Mouse (Mus musculus) E14TG2a.4 (cell line): ENCODE results near the gene Tgfbi.

Experiments used
- H3K27me3 ChIP-seq: 2 replicates; pipeline ENCODE4 v1.6.1; 2014; ENCODE audit warnings: low read length, control low read depth; ENCODE audit not compliant: insufficient read depth
- H3K36me3 ChIP-seq: 2 replicates; pipeline ENCODE4 v1.6.1; 2014; ENCODE audit warnings: low read length, control low read depth; ENCODE audit not compliant: insufficient read depth
- H3K4me1 ChIP-seq: replicated peaks from 2 replicates; pipeline ENCODE4 v1.6.1; 2014; ENCODE audit warnings: low read depth, low read length, control low read depth
- H3K4me3 ChIP-seq: replicated peaks from 2 replicates; pipeline ENCODE4 v1.5.1; 2014; ENCODE audit warnings: mild to moderate bottlenecking, low read length
- H3K9me3 ChIP-seq: 2 replicates; pipeline ENCODE4 v1.6.1; 2014; ENCODE audit warnings: low read length, control low read depth
- CTCF ChIP-seq: conservative IDR thresholded peaks from 2 replicates; pipeline ENCODE4 v1.5.1; 2014; ENCODE audit warnings: low read length
- NANOG ChIP-seq: IDR thresholded peaks from 2 replicates; pipeline ENCODE4 v1.6.1; 2014; ENCODE audit warnings: borderline replicate concordance, low read length, mixed read lengths
- POU5F1 ChIP-seq: IDR thresholded peaks from 2 replicates; pipeline ENCODE4 v1.6.1; 2014; ENCODE audit warnings: low read length, borderline replicate concordance

Gene Tgfbi

GRCm38 (mm10) chr13:56631332-56631731 is 22.0 kb downstream of the Tgfbi start:
- Histone ChIP-seq H3K27me3 (peaks cover 14% of the 10 kb centered on the region), H3K4me1 (peaks cover 40% of the 10 kb centered on the region), H3K9me3 (no peaks in the 10 kb centered on the region), H3K36me3 (peaks cover 42% of the 10 kb centered on the region), H3K4me3 (no peak overlapping the region)
- TF ChIP-seq NANOG (no peak), CTCF (no peak), POU5F1 (no peak)

GRCm38 (mm10) chr13:56634139-56634615 is 24.9 kb downstream of the Tgfbi start:
- Histone ChIP-seq H3K9me3 (no peaks in the 10 kb centered on the region), H3K4me3 (no peak overlapping the region), H3K36me3 (peaks cover 29% of the 10 kb centered on the region), H3K4me1 (peaks cover 51% of the 10 kb centered on the region), H3K27me3 (peaks cover 10% of the 10 kb centered on the region)
- TF ChIP-seq NANOG (no peak), CTCF (no peak), POU5F1 (no peak)

- Histone ChIP-seq H3K27me3 (peaks cover 6% of the 10 kb centered on the region; the same call in 1 of the 2 replicates), H3K9me3 (no peaks in the 10 kb centered on the region), H3K4me3 (no peak overlapping the region), H3K36me3 (peaks cover 24% of the 10 kb centered on the region), H3K4me1 (peaks cover 45% of the 10 kb centered on the region)
- TF ChIP-seq CTCF (no peak), POU5F1 (no peak), NANOG (no peak)
Measured at GRCm38 (mm10) chr13:56634920-56635319, 25.6 kb downstream of the Tgfbi start.

- no peak for TF ChIP-seq POU5F1
- no peak for TF ChIP-seq CTCF
- TF ChIP-seq NANOG: no peak
- H3K4me3 ChIP-seq: no peak overlapping the region
- no peaks in the 10 kb centered on the region for H3K9me3 ChIP-seq
- H3K4me1 ChIP-seq: peaks cover 25% of the 10 kb centered on the region
- H3K36me3 ChIP-seq: peaks cover 14% of the 10 kb centered on the region; the same call in 1 of the 2 replicates
- H3K27me3 ChIP-seq: peaks cover 12% of the 10 kb centered on the region
Measured at GRCm38 (mm10) chr13:56637027-56637426, 27.7 kb downstream of the Tgfbi start.

- Histone ChIP-seq H3K9me3 (no peaks in the 10 kb centered on the region), H3K4me1 (peaks cover 16% of the 10 kb centered on the region), H3K36me3 (peaks cover 6% of the 10 kb centered on the region; the same call in 1 of the 2 replicates), H3K4me3 (no peak overlapping the region), H3K27me3 (peaks cover 20% of the 10 kb centered on the region)
- no peak for TF ChIP-seq NANOG
- TF ChIP-seq CTCF: peak; percentile 12; the same call in 1 of the 2 replicates
- TF ChIP-seq POU5F1: no peak
Measured at GRCm38 (mm10) chr13:56641746-56642145, 32.4 kb downstream of the Tgfbi start.

GRCm38 (mm10) chr13:56644031-56644430 is 34.7 kb downstream of the Tgfbi start:
- H3K27me3 ChIP-seq: peaks cover 18% of the 10 kb centered on the region; the same call in 1 of the 2 replicates
- TF ChIP-seq POU5F1: no peak
- TF ChIP-seq CTCF: no peak
- no peak for TF ChIP-seq NANOG

GRCm38 (mm10) chr13:56645744-56646143 is 36.4 kb downstream of the Tgfbi start:
- Histone ChIP-seq H3K36me3 (no peaks in the 10 kb centered on the region), H3K4me3 (no peak overlapping the region), H3K9me3 (no peaks in the 10 kb centered on the region), H3K4me1 (peaks cover 23% of the 10 kb centered on the region), H3K27me3 (peaks cover 18% of the 10 kb centered on the region; the same call in 1 of the 2 replicates)
- TF ChIP-seq POU5F1: no peak
- TF ChIP-seq NANOG: no peak
- TF ChIP-seq CTCF: no peak

More at GRCm38 (mm10) chr13:56644031-56644430, 34.7 kb downstream of the Tgfbi start:
- Histone ChIP-seq H3K36me3 (no peaks in the 10 kb centered on the region), H3K4me1 (peaks cover 23% of the 10 kb centered on the region), H3K4me3 (no peak overlapping the region), H3K9me3 (no peaks in the 10 kb centered on the region)

GRCm38 (mm10) chr13:56647597-56648405 is 38.5 kb downstream of the Tgfbi start:
- no peak for TF ChIP-seq NANOG
- no peak for TF ChIP-seq CTCF
- TF ChIP-seq POU5F1: no peak
- Histone ChIP-seq H3K9me3 (no peaks in the 10 kb centered on the region), H3K36me3 (no peaks in the 10 kb centered on the region), H3K4me3 (no peak overlapping the region), H3K4me1 (peaks cover 25% of the 10 kb centered on the region), H3K27me3 (0 out of 2 replicates have a peak, but pooled peaks cover 5% of the 10 kb centered on the region)
